Mouse (Mus musculus): Measurements from ENCODE around the gene Prkra. TPM values are rescaled to one million over a fixed set of nuclear protein-coding genes. Genes with fewer than 3 reads are reported as not detected.

Gene Prkra
- polyA plus RNA-seq, 1 experiment, result 19.5 TPM

DNA sequence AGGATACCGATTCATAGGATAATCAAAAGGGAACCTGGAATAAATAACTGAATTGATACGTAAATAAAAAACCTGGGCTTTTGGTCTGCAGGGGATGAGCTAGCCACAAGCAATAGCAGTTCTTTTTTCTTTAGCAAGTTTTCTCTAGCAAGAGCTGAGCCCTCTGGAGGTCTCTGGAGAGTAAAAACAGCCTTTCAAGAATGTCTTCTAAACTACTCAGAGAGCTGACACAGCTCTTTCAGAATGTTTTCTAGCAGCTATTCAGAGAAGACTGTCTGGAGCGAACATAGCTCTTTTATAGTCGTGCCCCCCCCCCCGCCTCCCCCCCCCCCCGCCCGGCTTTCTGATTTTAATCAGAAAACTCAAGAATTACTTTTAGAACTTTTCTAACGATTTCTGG, 11.6 kb upstream of the Prkra start:
- H3K4me3 ChIP-seq (ENCODE audit: insufficient read depth, low read length), result no peak overlapping the region
- H3K27ac ChIP-seq (ENCODE audit: insufficient read depth, low read length), result no peak overlapping the region
- H3K4me1 ChIP-seq (ENCODE audit: control insufficient read depth, insufficient read depth, low read length), result no peaks in the 10 kb centered on the region
- TF ChIP-seq POLR2A (IDR thresholded peaks at IDR 0.05; ENCODE audit: extremely low read depth, insufficient read depth, low read length), result no peak
- TF ChIP-seq CTCF (IDR thresholded peaks at IDR 0.05; ENCODE audit: extremely low read depth, insufficient read depth, low read length), result no peak

DNA sequence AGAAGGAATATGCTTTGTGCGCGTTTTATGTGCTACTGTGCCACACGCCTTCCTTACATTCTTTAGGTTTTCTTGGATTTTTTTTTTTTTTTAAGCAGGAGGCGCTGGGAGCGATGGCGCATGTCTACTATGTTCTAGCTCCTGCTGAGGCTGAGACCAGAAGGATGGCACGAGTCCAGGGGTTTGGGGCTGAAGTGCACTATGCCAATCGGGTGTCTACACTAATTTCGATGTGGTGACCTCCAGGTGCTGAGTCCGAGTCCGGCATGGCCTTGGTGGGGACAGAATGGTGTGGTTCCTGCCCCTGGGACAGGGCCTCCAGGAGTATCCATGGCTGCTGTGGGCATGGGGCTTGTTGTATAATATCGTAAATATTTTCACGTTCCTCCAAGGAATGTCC, 10.7 kb upstream of the Prkra start:
- no peak for TF ChIP-seq CTCF (IDR thresholded peaks at IDR 0.05; ENCODE audit: extremely low read depth, insufficient read depth, low read length)
- no peak for TF ChIP-seq POLR2A (IDR thresholded peaks at IDR 0.05; ENCODE audit: extremely low read depth, insufficient read depth, low read length)
- Histone ChIP-seq H3K4me3 (ENCODE audit: insufficient read depth, low read length) (no peak overlapping the region), H3K4me1 (ENCODE audit: control insufficient read depth, insufficient read depth, low read length) (no peaks in the 10 kb centered on the region), H3K27ac (ENCODE audit: insufficient read depth, low read length) (no peak overlapping the region)

DNA sequence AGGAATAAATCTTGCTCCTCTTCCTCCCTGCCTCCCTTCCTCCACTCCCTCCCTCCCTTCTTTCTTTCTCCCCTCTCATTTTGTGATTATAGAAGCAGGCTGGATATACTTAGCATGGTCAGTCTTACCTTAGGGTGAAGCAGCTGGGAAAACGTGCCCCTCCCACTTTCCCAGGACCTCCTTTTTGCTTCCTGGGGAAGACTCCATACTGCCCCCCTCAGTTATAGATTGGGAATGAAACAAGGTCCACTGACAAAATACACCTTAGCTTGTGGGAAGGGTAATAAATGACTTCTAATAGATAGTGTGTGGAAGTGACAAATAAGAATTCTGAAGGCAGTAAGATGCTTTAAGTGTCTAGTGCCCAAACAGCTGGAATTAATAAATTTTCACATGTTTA, 8.2 kb upstream of the Prkra start:
- H3K4me3 ChIP-seq (ENCODE audit: insufficient read depth, low read length), result no peak overlapping the region

DNA sequence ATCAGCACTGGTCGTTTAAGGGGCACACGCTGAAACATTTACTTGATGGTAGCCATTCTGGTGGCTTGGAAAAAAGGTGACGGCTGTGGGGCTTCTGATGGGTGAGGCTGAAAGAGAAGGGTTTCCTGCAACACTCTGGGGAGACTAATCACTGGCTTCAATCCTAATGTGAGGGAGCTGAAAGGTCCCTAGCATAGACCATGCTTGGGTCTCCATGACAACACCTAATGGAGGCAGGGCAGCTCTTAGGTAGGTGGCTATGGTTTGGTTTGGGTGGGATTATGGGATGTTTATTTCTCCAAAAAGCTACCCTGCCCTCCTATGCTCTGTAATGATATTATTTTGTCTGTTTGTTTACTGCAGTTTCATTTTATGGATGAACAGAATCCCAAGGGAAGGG, 7.6 kb upstream of the Prkra start:
- Histone ChIP-seq H3K27ac (ENCODE audit: insufficient read depth, low read length) (no peak overlapping the region), H3K4me3 (ENCODE audit: insufficient read depth, low read length) (no peak overlapping the region), H3K4me1 (ENCODE audit: control insufficient read depth, insufficient read depth, low read length) (no peaks in the 10 kb centered on the region)
- TF ChIP-seq POLR2A (IDR thresholded peaks at IDR 0.05; ENCODE audit: extremely low read depth, insufficient read depth, low read length), result no peak
- TF ChIP-seq CTCF (IDR thresholded peaks at IDR 0.05; ENCODE audit: extremely low read depth, insufficient read depth, low read length), result no peak

More for the DNA sequence above, 8.2 kb upstream of the Prkra start:
- no peak overlapping the region for H3K27ac ChIP-seq (ENCODE audit: insufficient read depth, low read length)
- TF ChIP-seq POLR2A (IDR thresholded peaks at IDR 0.05; ENCODE audit: extremely low read depth, insufficient read depth, low read length) (no peak), CTCF (IDR thresholded peaks at IDR 0.05; ENCODE audit: extremely low read depth, insufficient read depth, low read length) (no peak)
- no peaks in the 10 kb centered on the region for H3K4me1 ChIP-seq (ENCODE audit: control insufficient read depth, insufficient read depth, low read length)

DNA sequence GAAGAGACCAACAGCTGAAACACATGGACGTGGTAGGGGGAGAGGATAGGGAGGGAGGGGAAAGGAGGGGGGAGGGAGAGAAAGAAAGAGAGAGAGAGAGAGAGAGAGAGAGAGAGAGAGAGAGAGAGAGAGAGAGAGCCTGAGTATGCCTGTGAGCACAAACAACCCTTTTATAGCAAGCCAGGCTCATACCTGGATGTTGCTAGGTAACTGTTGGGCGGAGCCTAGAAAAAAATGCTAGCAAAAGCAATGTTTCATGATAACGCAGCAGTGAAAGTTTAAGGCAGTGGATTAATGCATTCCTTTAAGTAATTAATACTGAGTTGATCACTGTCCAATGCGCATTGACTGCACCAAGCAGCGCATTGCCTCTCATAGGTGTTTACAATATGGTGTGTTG, 6.8 kb upstream of the Prkra start:
- H3K4me1 ChIP-seq (ENCODE audit: control insufficient read depth, insufficient read depth, low read length), result no peaks in the 10 kb centered on the region
- no peak for TF ChIP-seq CTCF (IDR thresholded peaks at IDR 0.05; ENCODE audit: extremely low read depth, insufficient read depth, low read length)
- no peak overlapping the region for H3K27ac ChIP-seq (ENCODE audit: insufficient read depth, low read length)
- no peak overlapping the region for H3K4me3 ChIP-seq (ENCODE audit: insufficient read depth, low read length)

DNA sequence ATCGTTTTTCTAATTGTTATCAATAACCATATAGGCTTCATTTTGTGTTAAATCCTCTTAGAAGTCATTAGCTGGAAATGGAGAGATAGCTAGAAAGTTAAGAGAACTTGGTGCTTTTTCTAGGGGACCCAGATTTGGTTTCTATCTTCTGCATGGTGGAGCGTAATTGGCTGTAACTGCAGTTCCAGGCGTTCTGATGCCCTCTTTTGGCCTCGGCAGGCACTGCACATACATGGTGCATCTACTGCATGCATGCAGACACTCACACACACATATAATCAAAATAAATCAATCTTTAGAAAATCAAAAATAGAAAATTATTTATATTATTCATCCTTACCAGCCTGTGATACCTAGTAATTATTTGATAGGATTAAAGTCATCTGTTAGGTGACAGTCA, 5.3 kb upstream of the Prkra start:
- TF ChIP-seq POLR2A (IDR thresholded peaks at IDR 0.05; ENCODE audit: extremely low read depth, insufficient read depth, low read length), result no peak
- no peak for TF ChIP-seq CTCF (IDR thresholded peaks at IDR 0.05; ENCODE audit: extremely low read depth, insufficient read depth, low read length)
- Histone ChIP-seq H3K27ac (ENCODE audit: insufficient read depth, low read length) (no peak overlapping the region), H3K4me1 (ENCODE audit: control insufficient read depth, insufficient read depth, low read length) (no peaks in the 10 kb centered on the region; the same call in 1 of the 2 replicates), H3K4me3 (ENCODE audit: insufficient read depth, low read length) (no peak overlapping the region)

DNA sequence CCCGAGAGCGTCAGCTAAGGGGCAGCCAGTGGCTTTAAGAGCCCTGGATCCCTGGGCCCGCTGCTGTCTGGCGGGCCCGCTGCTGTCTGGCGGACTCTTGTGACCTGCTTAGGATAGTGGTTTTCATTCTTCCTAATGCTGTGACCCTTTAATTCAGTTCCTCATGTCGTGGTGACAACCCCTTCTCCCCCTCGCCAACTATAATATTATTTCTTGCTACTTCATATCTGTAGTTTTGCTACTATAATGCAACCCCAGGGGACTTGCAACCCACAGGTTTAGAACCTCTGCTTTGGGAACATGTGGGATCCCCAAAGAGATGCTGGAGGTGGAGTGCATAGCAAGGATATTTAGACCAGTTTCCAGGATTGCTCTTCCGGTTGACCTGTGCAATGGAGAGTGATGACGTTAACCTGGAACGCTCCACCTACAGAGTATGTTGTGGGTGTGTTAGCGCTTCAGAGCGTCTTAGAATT, 889 bp upstream of the Prkra start:
- peaks cover 2% of the 10 kb centered on the region; the same call in 1 of the 2 replicates for H3K4me1 ChIP-seq (ENCODE audit: control insufficient read depth, insufficient read depth, low read length)

DNA sequence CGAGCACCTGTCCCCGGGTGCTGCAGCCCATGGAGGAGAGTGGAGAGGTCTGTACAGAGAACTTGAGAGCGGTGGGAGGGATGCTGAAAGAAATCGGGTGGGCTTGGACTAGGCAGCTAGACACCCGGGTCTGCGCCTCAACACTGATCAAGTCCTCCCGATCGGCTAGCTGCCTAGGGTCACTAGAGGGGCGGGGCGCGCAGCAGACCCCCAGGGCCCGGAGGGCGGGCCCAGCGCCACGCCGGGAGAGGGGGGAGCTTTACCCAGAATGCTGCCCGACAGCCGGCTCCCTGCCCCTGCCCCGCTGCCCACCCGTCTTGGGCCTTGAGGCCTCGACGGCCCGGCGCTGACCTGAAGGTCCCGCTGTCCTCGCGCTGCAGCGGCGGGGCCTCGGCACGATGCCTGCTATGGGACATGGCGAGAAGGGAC, 360 bp downstream of the Prkra start:
- Histone ChIP-seq H3K4me1 (ENCODE audit: control insufficient read depth, insufficient read depth, low read length) (peaks cover 2% of the 10 kb centered on the region; the same call in 1 of the 2 replicates), H3K4me3 (ENCODE audit: insufficient read depth, low read length) (peak overlapping the region; percentile 79), H3K27ac (ENCODE audit: insufficient read depth, low read length) (no peak overlapping the region)
- TF ChIP-seq POLR2A (IDR thresholded peaks at IDR 0.05; ENCODE audit: extremely low read depth, insufficient read depth, low read length) (no peak), CTCF (IDR thresholded peaks at IDR 0.05; ENCODE audit: extremely low read depth, insufficient read depth, low read length) (no peak)

More for the DNA sequence above, 889 bp upstream of the Prkra start:
- H3K4me3 ChIP-seq (ENCODE audit: insufficient read depth, low read length), result peak overlapping the region; percentile 79
- H3K27ac ChIP-seq (ENCODE audit: insufficient read depth, low read length), result no peak overlapping the region
- no peak for TF ChIP-seq CTCF (IDR thresholded peaks at IDR 0.05; ENCODE audit: extremely low read depth, insufficient read depth, low read length)
- TF ChIP-seq POLR2A (IDR thresholded peaks at IDR 0.05; ENCODE audit: extremely low read depth, insufficient read depth, low read length), result no peak

DNA sequence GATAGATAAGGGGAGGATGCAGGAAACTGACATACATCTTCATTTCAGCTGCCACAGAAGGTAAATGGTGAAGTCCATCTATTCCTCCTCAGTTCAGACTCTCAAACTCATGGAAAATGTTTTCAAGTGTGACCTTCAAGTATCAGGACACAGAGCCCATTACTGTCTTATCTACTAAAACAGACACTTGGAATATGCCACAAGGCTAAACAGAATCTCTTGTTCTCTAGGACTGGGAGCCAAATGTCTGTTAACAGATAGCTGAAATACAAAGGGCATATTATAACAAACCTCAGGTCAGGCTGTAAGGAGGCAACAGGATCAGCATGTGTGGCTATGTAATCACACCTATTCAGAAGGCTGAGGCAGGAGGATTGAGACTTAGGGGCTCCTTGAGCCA, 4.0 kb downstream of the Prkra start:
- peaks cover 2% of the 10 kb centered on the region; the same call in 1 of the 2 replicates for H3K4me1 ChIP-seq (ENCODE audit: control insufficient read depth, insufficient read depth, low read length)
- no peak overlapping the region for H3K27ac ChIP-seq (ENCODE audit: insufficient read depth, low read length)
- no peak for TF ChIP-seq POLR2A (IDR thresholded peaks at IDR 0.05; ENCODE audit: extremely low read depth, insufficient read depth, low read length)
- TF ChIP-seq CTCF (IDR thresholded peaks at IDR 0.05; ENCODE audit: extremely low read depth, insufficient read depth, low read length), result no peak
- no peak overlapping the region for H3K4me3 ChIP-seq (ENCODE audit: insufficient read depth, low read length)

DNA sequence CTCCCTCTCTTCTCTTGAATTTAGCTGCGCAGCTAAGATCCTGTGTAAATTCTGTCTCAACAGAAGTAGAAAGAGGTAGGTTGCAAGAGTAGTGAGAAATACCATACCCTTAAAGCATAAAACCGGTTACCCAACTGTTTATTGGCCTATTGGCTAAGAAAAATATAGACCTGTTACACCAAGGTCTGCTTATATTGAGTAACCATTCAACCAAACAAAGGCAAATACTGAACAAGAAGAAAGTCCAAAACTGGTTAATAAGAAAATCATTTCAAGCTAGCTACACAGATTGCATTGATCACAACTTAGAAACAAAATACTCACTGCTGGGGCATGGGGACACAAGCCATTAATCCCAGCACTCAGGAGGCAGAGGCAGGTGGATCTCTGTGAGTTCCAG, 8.2 kb downstream of the Prkra start:
- Histone ChIP-seq H3K27ac (ENCODE audit: insufficient read depth, low read length) (no peak overlapping the region), H3K4me1 (ENCODE audit: control insufficient read depth, insufficient read depth, low read length) (no peaks in the 10 kb centered on the region), H3K4me3 (ENCODE audit: insufficient read depth, low read length) (no peak overlapping the region)
- no peak for TF ChIP-seq POLR2A (IDR thresholded peaks at IDR 0.05; ENCODE audit: extremely low read depth, insufficient read depth, low read length)
- no peak for TF ChIP-seq CTCF (IDR thresholded peaks at IDR 0.05; ENCODE audit: extremely low read depth, insufficient read depth, low read length)
